Mouse (Mus musculus): ENCODE data around the gene Snx10.

Gene Snx10

DNA sequence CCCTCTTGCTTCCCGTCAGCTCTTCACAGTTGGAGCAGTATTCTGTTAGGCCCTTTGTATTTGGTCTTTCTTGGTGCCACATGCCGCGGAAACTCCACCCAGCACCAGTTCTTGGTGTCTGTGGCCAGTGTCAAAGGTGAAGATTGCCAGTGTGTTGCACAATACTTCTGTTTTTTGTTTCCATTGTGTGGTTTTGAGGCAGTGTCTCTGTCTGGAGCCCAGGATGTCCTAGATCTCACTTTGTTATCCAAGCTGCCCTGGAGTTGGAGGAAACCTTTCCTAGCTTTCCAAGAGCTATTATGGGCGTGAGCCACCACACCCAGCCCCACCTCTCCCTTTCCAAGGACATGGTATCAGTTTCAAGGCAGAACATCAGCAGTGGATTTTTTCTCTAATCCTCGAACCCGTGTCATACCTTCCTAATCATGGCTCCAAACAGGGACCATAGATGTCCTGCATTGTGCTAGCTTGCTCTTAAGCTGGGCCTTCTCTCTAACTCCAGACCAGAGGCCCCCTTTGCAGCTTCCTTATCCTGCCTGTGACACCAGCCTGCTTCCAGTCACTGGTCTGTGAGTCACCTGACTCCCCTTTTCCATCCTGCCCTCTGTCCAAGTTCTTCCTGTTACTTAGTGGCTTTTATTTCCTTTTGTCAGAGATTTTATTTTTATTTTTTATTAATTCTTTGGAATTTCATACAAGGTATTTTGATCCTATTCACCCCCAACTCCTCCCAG is 9.9 kb downstream of the Snx10 start:
- peak in 1 of 2 experiments; percentile 44 for DNase-seq

DNA sequence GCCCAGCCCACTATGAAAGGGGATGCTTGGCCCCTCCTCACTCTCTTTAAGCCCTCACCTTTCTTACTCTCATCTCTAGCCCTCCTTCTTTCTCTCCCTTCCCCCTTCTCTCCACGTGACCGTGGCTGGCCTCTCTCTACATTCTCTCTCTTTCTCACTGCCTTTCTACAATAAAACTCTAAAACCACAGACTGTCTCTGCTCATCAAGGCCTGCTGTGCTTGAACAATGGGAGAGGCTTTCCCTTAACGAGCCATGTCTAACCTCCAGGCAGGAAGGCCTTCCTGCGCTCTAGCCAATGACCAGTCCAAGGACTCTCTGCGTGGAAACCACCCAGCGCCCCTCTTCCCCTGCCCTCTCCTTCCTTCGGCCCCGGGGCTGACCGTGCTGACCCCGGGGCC is 11.9 kb downstream of the Snx10 start:
- DNase-seq = no peak

GRCm38 (mm10) chr6:51540525-51540924 is 16.8 kb downstream of the Snx10 start:
- no peak for DNase-seq

DNA sequence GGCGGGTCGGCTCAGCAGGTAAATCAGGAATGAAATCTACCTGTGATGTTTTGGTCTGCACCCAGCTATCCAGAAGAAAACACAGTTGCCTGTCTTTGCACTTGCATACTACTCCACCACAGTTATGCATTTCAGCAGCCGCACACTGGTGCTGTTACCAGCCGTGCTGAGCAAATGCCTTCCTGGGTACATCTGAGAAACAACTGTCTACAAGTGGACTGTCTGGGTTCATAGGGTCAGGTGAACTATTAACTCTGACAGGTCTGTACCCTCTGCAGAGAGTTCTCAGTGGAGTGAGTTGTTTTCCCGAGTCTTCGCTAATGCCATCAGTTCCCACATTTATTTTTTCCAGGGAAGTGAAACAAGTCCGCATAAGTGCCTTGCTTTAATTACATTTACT is 17.7 kb downstream of the Snx10 start:
- DNase-seq = no peak

- DNase-seq = no peak
Measured at GRCm38 (mm10) chr6:51542147-51542546, 18.4 kb downstream of the Snx10 start.

- no peak for DNase-seq
Measured at GRCm38 (mm10) chr6:51543639-51544117, 20.0 kb downstream of the Snx10 start.

GRCm38 (mm10) chr6:51544118-51544681 is 20.5 kb downstream of the Snx10 start:
- peak; percentile 57 to 73 for DNase-seq

DNA sequence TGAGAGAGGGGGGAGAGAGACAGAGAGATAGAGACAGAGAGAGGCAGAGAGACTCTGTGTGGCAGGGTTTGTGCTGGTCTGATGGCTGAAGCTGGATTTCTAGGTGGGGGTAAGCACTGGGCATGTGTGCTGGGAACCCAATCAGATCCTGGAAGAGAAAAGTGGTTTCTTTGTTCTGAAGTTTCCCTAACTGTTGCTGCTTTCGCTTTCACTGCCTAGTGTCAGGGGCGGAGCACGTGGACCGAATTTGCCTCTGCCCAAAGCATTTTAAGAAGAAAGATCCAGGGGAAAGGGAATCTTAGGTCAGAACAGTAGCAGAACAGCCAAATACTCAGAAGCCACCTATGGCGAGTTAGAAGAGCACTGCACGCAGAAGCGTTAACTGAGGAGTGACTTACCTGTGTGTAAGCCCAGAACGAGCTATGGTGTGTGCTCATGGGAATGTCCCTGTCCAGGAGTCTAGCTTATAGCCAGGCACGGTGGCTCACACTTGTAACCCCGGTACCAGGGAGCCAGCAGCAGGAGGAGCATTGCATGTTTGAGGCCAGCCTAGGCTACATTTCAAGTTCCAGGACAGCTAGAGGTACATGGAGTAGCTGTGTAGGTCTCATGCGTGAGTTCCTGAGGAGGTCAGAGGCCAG is 21.6 kb downstream of the Snx10 start:
- peak; percentile 70 for DNase-seq

- no peak for DNase-seq
Measured at GRCm38 (mm10) chr6:51546085-51546484, 22.4 kb downstream of the Snx10 start.

DNA sequence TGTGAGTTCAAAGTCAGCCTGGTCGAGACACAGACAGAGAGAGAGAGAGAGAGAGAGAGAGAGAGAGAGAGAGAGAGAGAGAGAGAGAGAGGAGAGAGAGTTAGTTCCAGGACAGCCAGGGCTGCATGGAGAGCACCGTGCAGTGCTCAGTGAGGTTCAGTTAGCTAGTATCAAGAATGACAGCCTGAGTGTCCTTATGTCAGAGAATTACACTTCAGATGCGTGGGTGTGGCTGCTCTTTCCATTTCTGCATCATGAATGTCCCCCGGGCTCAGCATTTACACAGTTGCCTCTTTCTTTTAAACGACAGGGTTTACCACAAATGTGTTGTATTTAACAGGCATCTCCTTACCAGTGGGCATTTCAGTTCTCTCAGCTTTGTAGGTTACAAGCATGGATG is 25.1 kb downstream of the Snx10 start:
- DNase-seq = no peak

DNA sequence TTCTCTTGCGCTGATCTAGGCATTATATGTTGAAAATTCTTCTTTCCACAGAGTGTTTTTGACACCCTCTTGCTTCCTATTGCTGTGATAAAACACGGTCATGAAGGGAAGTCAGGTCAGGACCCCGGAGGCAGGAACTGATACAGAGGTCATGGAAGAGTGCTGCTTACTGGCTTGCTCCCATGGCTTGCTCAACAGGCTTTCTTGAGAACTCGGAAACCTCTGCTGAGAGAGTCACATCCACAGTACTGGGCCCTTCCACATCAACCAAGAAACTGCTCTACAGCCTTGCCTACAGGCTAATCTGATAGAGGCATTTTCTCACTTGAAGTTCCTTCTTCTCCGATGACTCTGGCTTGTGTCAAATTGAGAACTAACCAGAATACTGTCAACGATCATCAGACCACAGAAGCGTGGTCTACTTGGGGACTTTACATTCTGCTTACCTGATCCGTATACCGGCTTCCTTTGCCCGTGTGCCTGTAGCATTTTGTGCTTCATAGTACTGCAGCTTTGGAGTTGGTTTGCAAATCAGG is 27.6 kb downstream of the Snx10 start:
- DNase-seq = no peak

DNA sequence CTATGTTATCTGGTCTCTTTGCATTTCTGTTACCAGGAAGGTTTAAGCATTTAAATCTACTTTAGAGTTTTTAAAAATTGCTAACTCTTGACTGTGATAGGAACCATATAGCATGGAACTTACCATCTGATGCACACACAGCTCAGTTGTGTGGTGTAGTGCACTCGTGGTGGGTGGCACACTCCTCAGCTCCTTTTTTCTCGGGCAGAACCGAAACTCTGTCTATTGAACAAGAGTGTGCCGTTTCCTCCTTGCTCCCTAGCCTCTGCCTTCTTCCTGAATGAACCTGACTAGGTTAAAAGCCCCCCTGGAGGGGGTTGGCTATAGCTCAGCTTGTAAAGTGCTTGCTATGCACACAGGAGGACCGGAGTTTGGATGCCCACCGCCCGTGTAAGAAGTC is 32.9 kb downstream of the Snx10 start:
- DNase-seq = peak in 1 of 2 experiments; percentile 16

DNA sequence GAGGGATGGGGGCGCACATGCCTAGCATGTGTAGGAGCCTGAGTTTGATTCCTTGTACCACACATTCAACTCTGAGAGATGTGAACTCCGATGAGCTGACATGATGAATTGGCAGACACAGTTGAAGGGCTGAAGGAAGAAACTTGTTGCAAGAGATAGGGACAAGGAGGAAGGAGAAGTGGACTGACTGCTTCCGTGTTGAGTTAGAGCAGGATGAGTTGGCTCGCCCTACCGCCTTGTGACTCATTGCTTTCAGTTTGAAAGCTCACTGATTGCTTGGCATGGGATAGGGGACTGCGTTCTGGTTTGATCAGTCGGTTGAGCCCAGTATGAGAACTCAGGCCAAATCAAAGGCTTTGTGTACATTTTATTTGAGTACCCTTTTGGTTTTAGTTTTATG is 34.6 kb downstream of the Snx10 start:
- DNase-seq = peak; percentile 26 to 31

- DNase-seq = no peak
Measured at GRCm38 (mm10) chr6:51566771-51567680, 43.3 kb downstream of the Snx10 start.

GRCm38 (mm10) chr6:51569086-51569485 is 45.4 kb downstream of the Snx10 start:
- no peak for DNase-seq

- DNase-seq = no peak
Measured at GRCm38 (mm10) chr6:51573136-51573535, 49.4 kb downstream of the Snx10 start.

- DNase-seq = no peak
Measured at GRCm38 (mm10) chr6:51574132-51574531, 50.4 kb downstream of the Snx10 start.

- DNase-seq = no peak
Measured at GRCm38 (mm10) chr6:51578415-51578814, 54.7 kb downstream of the Snx10 start.

DNA sequence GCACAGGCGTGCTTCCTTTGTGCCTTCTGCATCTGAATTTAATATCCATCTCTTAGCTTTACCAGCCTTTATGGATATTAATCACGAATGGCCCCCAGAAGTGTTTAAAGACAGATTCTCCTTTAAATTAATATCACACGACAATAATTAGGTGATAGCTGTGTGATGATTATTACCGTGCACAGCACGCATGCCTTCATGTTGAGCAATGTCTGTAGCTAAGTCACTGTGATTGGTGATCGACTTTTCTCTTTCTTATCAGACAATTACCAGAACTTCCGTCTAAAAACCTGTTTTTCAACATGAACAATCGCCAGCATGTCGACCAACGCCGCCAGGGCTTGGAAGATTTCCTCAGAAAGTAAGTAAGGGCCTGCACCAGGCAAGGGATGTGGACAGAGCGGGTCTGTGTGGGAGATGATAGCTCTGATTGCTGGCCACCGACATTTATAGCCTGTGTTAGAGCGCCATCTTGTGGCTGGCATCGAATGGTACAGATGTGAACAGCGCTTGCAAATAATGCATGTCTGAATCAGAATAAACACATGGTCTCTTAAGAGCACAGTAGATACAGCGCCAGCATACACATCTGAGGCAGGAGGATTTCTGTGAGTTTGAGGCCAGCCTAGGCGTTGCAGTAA is 56.5 kb downstream of the Snx10 start:
- peak; percentile 75 to 76 for DNase-seq

DNA sequence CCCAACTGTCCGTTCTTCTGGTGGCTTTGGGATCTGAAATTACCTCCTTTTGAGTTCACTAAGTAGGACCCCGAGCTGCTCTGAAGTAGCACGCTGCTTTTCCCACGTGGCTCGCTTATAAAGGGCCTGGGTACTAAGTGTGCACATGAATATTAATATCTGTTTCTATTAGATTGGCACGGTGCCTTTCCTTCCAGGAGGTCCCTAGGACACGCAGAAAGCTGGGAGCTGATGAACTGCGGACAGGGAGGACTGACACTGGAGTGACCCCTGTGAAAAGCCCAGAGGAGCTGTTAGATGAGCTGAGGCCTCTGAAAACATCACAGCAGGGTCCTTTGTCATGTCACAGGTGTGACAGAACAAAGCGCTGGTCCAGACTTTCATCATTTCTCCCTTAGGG is 57.7 kb downstream of the Snx10 start:
- no peak for DNase-seq

GRCm38 (mm10) chr6:51582051-51582450 is 58.4 kb downstream of the Snx10 start:
- DNase-seq = no peak

DNA sequence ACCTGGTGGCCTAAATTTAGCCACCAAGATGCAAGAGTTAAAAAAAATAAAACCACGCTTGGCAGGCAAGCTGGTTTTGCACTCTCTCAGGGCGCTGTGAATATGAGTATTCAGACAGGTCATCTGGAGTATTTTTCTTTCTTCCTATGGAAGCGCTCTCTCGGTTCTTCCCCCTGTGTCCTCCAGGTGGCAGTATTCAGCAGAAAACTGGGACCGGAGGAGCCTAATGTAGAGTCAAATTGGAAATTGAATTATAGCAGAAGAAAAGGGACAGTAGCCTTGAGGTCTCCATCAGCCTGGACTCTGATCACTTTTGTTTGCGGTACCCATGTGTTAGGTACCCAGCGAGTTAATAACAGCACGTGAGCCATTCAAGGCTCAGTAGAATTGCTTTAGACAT is 62.3 kb downstream of the Snx10 start:
- peak; percentile 47 to 55 for DNase-seq
